Mouse (Mus musculus): ENCODE measurements at regions not wholly inside any gene's neighbourhood (a gene's known extent, or its start where the extent isn't known, plus 50 kb on each side); places are given as distances from the start of the nearest gene placed in this dataset.
"Not testable (repeated sequence)": the region's sequence is repeated elsewhere in the genome, so short reads cannot be mapped to it uniquely, and the experiment has no call there.

- Histone ChIP-seq H3K79me2 (replicated peaks; ENCODE audit: control insufficient read depth, extremely low read depth, insufficient read depth, poor library complexity, severe bottlenecking) (no peaks in the 10 kb centered on the region), H3K4me3 (replicated peaks in 1 of 3; ENCODE audit: low read depth in 2 of 3, low read length in 2 of 3, poor library complexity in 1 of 3) (no peak overlapping the region), H3K27me3 (replicated peaks) (no peaks in the 10 kb centered on the region), H3K9ac (ENCODE audit: insufficient read depth, low read depth) (no peak overlapping the region), H3K9me3 (replicated peaks; ENCODE audit: low read length) (no peaks in the 10 kb centered on the region), H3K4me2 (ENCODE audit: insufficient read depth, low read depth, poor library complexity, severe bottlenecking) (no peak overlapping the region), H3K36me3 (replicated peaks in 1 of 2; ENCODE audit: control insufficient read depth in 1 of 2, insufficient read depth in 1 of 2, low read length in 1 of 2) (no peaks in the 10 kb centered on the region), H3K27ac (ENCODE audit: insufficient read depth, low read depth) (no peak overlapping the region), H3K4me1 (ENCODE audit: control insufficient read depth in 1 of 2, insufficient read depth in 2 of 2) (0 out of 4 replicates have a peak, but pooled peaks cover 0 to 2% of the 10 kb centered on the region in 2 experiments)
- TF ChIP-seq SIN3A (IDR thresholded peaks at IDR 0.05; ENCODE audit: low read length) (no peak), RCOR1 (conservative IDR thresholded peaks at IDR 0.05; ENCODE audit: low read depth, low read length) (no peak), MAFK (IDR thresholded peaks at IDR 0.05; ENCODE audit: insufficient replicate concordance, low read length) (no peak), MAZ (IDR thresholded peaks at IDR 0.05; ENCODE audit: low read depth, low read length) (no peak), EP300 (IDR thresholded peaks at IDR 0.05; ENCODE audit: low read length) (no peak), CHD1 (IDR thresholded peaks at IDR 0.05; ENCODE audit: low read depth, low read length) (no peak), CHD2 (IDR thresholded peaks at IDR 0.05; ENCODE audit: low read length) (no peak)
- in situ Hi-C loops (cut with MboI; ENCODE audit: low pct_ligation_motif_present, low pct_unique_long_range_greater_than_20kb, low sequenced_read_pairs): no loop called here
- DNase-seq (ENCODE audit: extremely low read depth): no peak
- dilution Hi-C loops (cut with MboI; ENCODE audit: extremely low pct_ligation_motif_present, extremely low pct_unique_long_range_greater_than_20kb, low sequenced_read_pairs): no loop called here
Measured at GRCm38 (mm10) chr5:42932106-42932505, 300.9 kb upstream of the Cpeb2 start.

GRCm38 (mm10) chr5:42959296-42959862 is 273.6 kb upstream of the Cpeb2 start:
- Histone ChIP-seq H3K4me1 (ENCODE audit: control insufficient read depth in 1 of 2, insufficient read depth in 2 of 2) (no peaks in the 10 kb centered on the region), H3K79me2 (replicated peaks; ENCODE audit: control insufficient read depth, extremely low read depth, insufficient read depth, poor library complexity, severe bottlenecking) (no peaks in the 10 kb centered on the region), H3K27me3 (replicated peaks) (no peaks in the 10 kb centered on the region), H3K4me2 (ENCODE audit: insufficient read depth, low read depth, poor library complexity, severe bottlenecking) (no peak overlapping the region), H3K27ac (ENCODE audit: insufficient read depth, low read depth) (no peak overlapping the region), H3K36me3 (replicated peaks in 1 of 2; ENCODE audit: control insufficient read depth in 1 of 2, insufficient read depth in 1 of 2, low read length in 1 of 2) (no peaks in the 10 kb centered on the region), H3K9me3 (replicated peaks; ENCODE audit: low read length) (no peaks in the 10 kb centered on the region), H3K9ac (ENCODE audit: insufficient read depth, low read depth) (no peak overlapping the region), H3K4me3 (replicated peaks in 1 of 3; ENCODE audit: low read depth in 2 of 3, low read length in 2 of 3, poor library complexity in 1 of 3) (no peak overlapping the region)
- no peak for TF ChIP-seq CTCF (conservative IDR thresholded peaks at IDR 0.05 in 1 of 2, IDR thresholded peaks at IDR 0.05 in 1 of 2; ENCODE audit: low read depth in 2 of 2, low read length in 2 of 2)
- no peak for TF ChIP-seq MAZ (IDR thresholded peaks at IDR 0.05; ENCODE audit: low read depth, low read length)
- no peak for TF ChIP-seq MAFK (IDR thresholded peaks at IDR 0.05; ENCODE audit: insufficient replicate concordance, low read length)
- no peak for TF ChIP-seq ZKSCAN1 (IDR thresholded peaks at IDR 0.05; ENCODE audit: borderline replicate concordance, low read depth, low read length)
- no peak for TF ChIP-seq USF2 (conservative IDR thresholded peaks at IDR 0.05; ENCODE audit: low read depth, low read length)
- TF ChIP-seq JUN (IDR thresholded peaks at IDR 0.05; ENCODE audit: insufficient read depth, low read depth, low read length): no peak
- no peak for TF ChIP-seq MEF2A (IDR thresholded peaks at IDR 0.05; ENCODE audit: borderline replicate concordance, low read depth, low read length)
- no peak for TF ChIP-seq MAX (IDR thresholded peaks at IDR 0.05; ENCODE audit: low read length)
- no peak for TF ChIP-seq GABPA (IDR thresholded peaks at IDR 0.05; ENCODE audit: insufficient replicate concordance, low read depth, low read length)
- no peak for TF ChIP-seq CHD2 (IDR thresholded peaks at IDR 0.05; ENCODE audit: low read length)
- no peak for TF ChIP-seq MXI1 (IDR thresholded peaks at IDR 0.05; ENCODE audit: low read depth, low read length)
- no peak for TF ChIP-seq ZNF384 (IDR thresholded peaks at IDR 0.05; ENCODE audit: low read depth, low read length)
- TF ChIP-seq ZMIZ1 (IDR thresholded peaks at IDR 0.05; ENCODE audit: low read depth, low read length): no peak
- TF ChIP-seq RAD21 (IDR thresholded peaks at IDR 0.05; ENCODE audit: low read depth, low read length): no peak
- no peak for DNase-seq (ENCODE audit: extremely low read depth)
- dilution Hi-C loops (cut with MboI; ENCODE audit: extremely low pct_ligation_motif_present, extremely low pct_unique_long_range_greater_than_20kb, low sequenced_read_pairs) (no loop called here), in situ Hi-C loops (cut with MboI; ENCODE audit: low pct_ligation_motif_present, low pct_unique_long_range_greater_than_20kb, low sequenced_read_pairs) (no loop called here)

GRCm38 (mm10) chr5:42966952-42967351 is 266.0 kb upstream of the Cpeb2 start:
- H3K9me3 ChIP-seq (replicated peaks; ENCODE audit: low read length); H3K36me3 ChIP-seq (replicated peaks in 1 of 2; ENCODE audit: control insufficient read depth in 1 of 2, insufficient read depth in 1 of 2, low read length in 1 of 2); H3K4me1 ChIP-seq (ENCODE audit: control insufficient read depth in 1 of 2, insufficient read depth in 2 of 2); H3K4me2 ChIP-seq (ENCODE audit: insufficient read depth, low read depth, poor library complexity, severe bottlenecking); DNase-seq (ENCODE audit: extremely low read depth); H3K4me3 ChIP-seq (replicated peaks in 1 of 3; ENCODE audit: low read depth in 2 of 3, low read length in 2 of 3, poor library complexity in 1 of 3); H3K79me2 ChIP-seq (replicated peaks; ENCODE audit: control insufficient read depth, extremely low read depth, insufficient read depth, poor library complexity, severe bottlenecking); in situ Hi-C loops (cut with MboI; ENCODE audit: low pct_ligation_motif_present, low pct_unique_long_range_greater_than_20kb, low sequenced_read_pairs); H3K27me3 ChIP-seq (replicated peaks); H3K9ac ChIP-seq (ENCODE audit: insufficient read depth, low read depth); H3K27ac ChIP-seq (ENCODE audit: insufficient read depth, low read depth); dilution Hi-C loops (cut with MboI; ENCODE audit: extremely low pct_ligation_motif_present, extremely low pct_unique_long_range_greater_than_20kb, low sequenced_read_pairs): not testable (repeated sequence)
